Comparison of ENCODE assay signal across 21 mouse cellular contexts in genomic region chr16:89935398-89935797, GRCm38 (mm10).
DNase-seq lines count a peak whose midpoint lies in the region; ATAC-seq and TF ChIP-seq lines count a peak whose summit lies in the region.
"Had no signal": no experiment of that assay in that cellular context is flagged by ENCODE, and none has a peak within 500 bp of the region (broad histone marks: within the 10 kb centered on the region; RNA-seq: fewer than 3 reads in every experiment).

No protein-coding gene starts in this region.

- H3K4me1 ChIP-seq in kidney, embryonic 14.5 days (ENCODE audit: control insufficient read depth, insufficient read depth, low read length), result no peaks in the 10 kb centered on the region
- H3K4me1 ChIP-seq in kidney, embryonic 15.5 days, result peaks cover 4% of the 10 kb centered on the region; the same call in 1 of the 2 replicates
- H3K4me1 ChIP-seq in liver, postnatal 0 days (ENCODE audit: insufficient read depth), result no peaks in the 10 kb centered on the region
- peaks cover 16% of the 10 kb centered on the region for H3K4me1 ChIP-seq in liver, embryonic 12.5 days
- H3K4me1 ChIP-seq in hindbrain, postnatal 0 days (ENCODE audit: insufficient read depth, low read length), result no peaks in the 10 kb centered on the region
- H3K4me1 ChIP-seq: forebrain, embryonic 13.5 days had no signal

- no peaks in the 10 kb centered on the region for H3K27me3 ChIP-seq in kidney, embryonic 14.5 days (ENCODE audit: control insufficient read depth, insufficient read depth, low read length)
- H3K27me3 ChIP-seq in kidney, embryonic 15.5 days, result no peaks in the 10 kb centered on the region
- no peaks in the 10 kb centered on the region for H3K27me3 ChIP-seq in liver, postnatal 0 days (ENCODE audit: insufficient read depth, low read length)
- H3K27me3 ChIP-seq in liver, embryonic 12.5 days (replicated peaks), result no peaks in the 10 kb centered on the region
- H3K27me3 ChIP-seq in hindbrain, postnatal 0 days (ENCODE audit: insufficient read depth, low read length), result no peaks in the 10 kb centered on the region
- H3K27me3 ChIP-seq: forebrain, embryonic 13.5 days; hindbrain, embryonic 12.5 days had no signal

- no peak overlapping the region for H3K4me2 ChIP-seq in kidney, embryonic 14.5 days (replicated peaks; ENCODE audit: low read depth, low read length)
- no peak overlapping the region for H3K4me2 ChIP-seq in kidney, embryonic 15.5 days
- H3K4me2 ChIP-seq in liver, postnatal 0 days (ENCODE audit: low read depth, low read length), result no peak overlapping the region
- no peak overlapping the region for H3K4me2 ChIP-seq in liver, embryonic 12.5 days
- no peak overlapping the region for H3K4me2 ChIP-seq in hindbrain, postnatal 0 days (ENCODE audit: low read depth, low read length)
- H3K4me2 ChIP-seq: forebrain, embryonic 13.5 days; heart, embryonic 11.5 days; hindbrain, embryonic 12.5 days had no signal

- TF ChIP-seq CTCF in liver, postnatal 0 days (IDR thresholded peaks at IDR 0.05; ENCODE audit: low read depth), result no peak
- TF ChIP-seq CTCF in hindbrain, postnatal 0 days (IDR thresholded peaks at IDR 0.05; ENCODE audit: low read depth), result no peak

- H3K9ac ChIP-seq in kidney, embryonic 14.5 days (ENCODE audit: low read depth, low read length), result no peak overlapping the region
- H3K9ac ChIP-seq in kidney, embryonic 15.5 days, result no peak overlapping the region
- H3K9ac ChIP-seq in liver, postnatal 0 days (replicated peaks), result no peak overlapping the region
- no peak overlapping the region for H3K9ac ChIP-seq in liver, embryonic 12.5 days
- no peak overlapping the region for H3K9ac ChIP-seq in hindbrain, postnatal 0 days (replicated peaks; ENCODE audit: low read length)
- H3K9ac ChIP-seq: forebrain, embryonic 13.5 days; hindbrain, embryonic 12.5 days had no signal

- no peak for TF ChIP-seq EP300 in liver, postnatal 0 days (IDR thresholded peaks at IDR 0.05; ENCODE audit: low read depth)

- H3K9me3 ChIP-seq in kidney, embryonic 14.5 days (ENCODE audit: control insufficient read depth, low read length), result no peaks in the 10 kb centered on the region
- H3K9me3 ChIP-seq in kidney, embryonic 15.5 days (replicated peaks), result no peaks in the 10 kb centered on the region
- H3K9me3 ChIP-seq in liver, postnatal 0 days (ENCODE audit: low read length), result no peaks in the 10 kb centered on the region
- no peaks in the 10 kb centered on the region for H3K9me3 ChIP-seq in liver, embryonic 12.5 days (replicated peaks)
- no peaks in the 10 kb centered on the region for H3K9me3 ChIP-seq in hindbrain, postnatal 0 days (ENCODE audit: low read length)
- H3K9me3 ChIP-seq: forebrain, embryonic 10.5 days; forebrain, embryonic 13.5 days; hindbrain, embryonic 12.5 days had no signal

- H3K27ac ChIP-seq in kidney, embryonic 14.5 days (ENCODE audit: low read depth, low read length), result no peak overlapping the region
- H3K27ac ChIP-seq in kidney, embryonic 15.5 days, result no peak overlapping the region
- 0 out of 2 replicates have a peak overlapping the region, but pooled peaks have one; percentile 5 for H3K27ac ChIP-seq in liver, postnatal 0 days (ENCODE audit: low read depth)
- H3K27ac ChIP-seq in liver, embryonic 12.5 days, result no peak overlapping the region
- H3K27ac ChIP-seq in hindbrain, postnatal 0 days, result no peak overlapping the region
- H3K27ac ChIP-seq: forebrain, embryonic 10.5 days; forebrain, embryonic 13.5 days; gastrocnemius, adult 2 months; hindbrain, embryonic 12.5 days had no signal

- ATAC-seq in kidney, embryonic 14.5 days (ENCODE audit: low FRiP score, low TSS enrichment), result no peak
- no peak for ATAC-seq in kidney, embryonic 15.5 days (replicated peaks; ENCODE audit: low FRiP score)
- peak; percentile 86 for ATAC-seq in liver, postnatal 0 days
- ATAC-seq in liver, embryonic 12.5 days, result no peak
- ATAC-seq in hindbrain, postnatal 0 days, result no peak
- ATAC-seq: CD4-positive, CD25-positive, alpha-beta regulatory T cell, adult 4 months; forebrain, embryonic 13.5 days; forebrain, embryonic 16.5 days had no signal

- WGBS in kidney, embryonic 14.5 days, result 71% methylated on average over 12 of the region's 12 CpGs
- 74% methylated on average over 12 of the region's 12 CpGs for whole genome bisulfite sequencing in kidney, embryonic 15.5 days
- 71% methylated on average over 12 of the region's 12 CpGs for WGBS in liver, postnatal 0 days (ENCODE audit: insufficient replicate concordance)
- 75% methylated on average over 12 of the region's 12 CpGs for WGBS in liver, embryonic 12.5 days (ENCODE audit: insufficient replicate concordance)
- WGBS in hindbrain, postnatal 0 days, result 73% methylated on average over 12 of the region's 12 CpGs

- H3K4me3 ChIP-seq in kidney, embryonic 14.5 days (ENCODE audit: low read length), result no peak overlapping the region
- no peak overlapping the region for H3K4me3 ChIP-seq in kidney, embryonic 15.5 days (replicated peaks)
- H3K4me3 ChIP-seq in liver, postnatal 0 days (ENCODE audit: low read depth, low read length), result no peak overlapping the region
- H3K4me3 ChIP-seq in liver, embryonic 12.5 days, result no peak overlapping the region
- no peak overlapping the region for H3K4me3 ChIP-seq in hindbrain, postnatal 0 days (ENCODE audit: low read length)
- H3K4me3 ChIP-seq: forebrain, embryonic 10.5 days; forebrain, embryonic 13.5 days; gastrocnemius, adult 2 months; hindbrain, embryonic 12.5 days had no signal

- H3K36me3 ChIP-seq in kidney, embryonic 14.5 days (ENCODE audit: control insufficient read depth, insufficient read depth, low read length), result no peaks in the 10 kb centered on the region
- H3K36me3 ChIP-seq in kidney, embryonic 15.5 days, result no peaks in the 10 kb centered on the region
- no peaks in the 10 kb centered on the region for H3K36me3 ChIP-seq in liver, postnatal 0 days (replicated peaks; ENCODE audit: insufficient read depth, low read length)
- no peaks in the 10 kb centered on the region for H3K36me3 ChIP-seq in liver, embryonic 12.5 days
- no peaks in the 10 kb centered on the region for H3K36me3 ChIP-seq in hindbrain, postnatal 0 days (ENCODE audit: insufficient read depth, low read length)
- H3K36me3 ChIP-seq: forebrain, embryonic 10.5 days; hindbrain, embryonic 12.5 days had no signal

- peak; percentile 16 for DNase-seq in kidney, adult 18-20 months
- peak; percentile 14 for DNase-seq in kidney, adult 9 months
- peak; percentile 41 for DNase-seq in liver, postnatal 0 days
- DNase-seq in kidney, postnatal 36 days, result peak; percentile 34 to 36
- no peak for DNase-seq in hindbrain, postnatal 0 days (ENCODE audit: low spot score)
- DNase-seq: adrenal gland, adult 2 months; adrenal gland, postnatal 14 days; cerebellum, adult 11 months; cerebellum, adult 2 months; gastrocnemius, adult 2 months; gastrocnemius, postnatal 14 days; heart, adult 11 months had no signal
